Mouse (Mus musculus) liver, postnatal 0 days (tissue): ENCODE data around the gene Arxes2. TPM values are rescaled to one million over a fixed set of nuclear protein-coding genes. Genes with fewer than 3 reads are reported as not detected.
"Not testable (repeated sequence)": the region's sequence is repeated elsewhere in the genome, so short reads cannot be mapped to it uniquely, and the experiment has no call there.

Experiments
- ATAC-seq: fragments of 200-750 bp; cut with Nextera tagmentation; 2 replicates; pipeline ENCODE4 v1.8.0; 2017; ENCODE audit warnings: mild to moderate bottlenecking, moderate library complexity
- DNase-seq: peaks from one replicate; pipeline ENCODE4 v3.0.0-alpha.2; 2016
- H3K27ac ChIP-seq: fragments of 300-500 bp; sonication (generic); 2 replicates; pipeline ENCODE4 v1.5.1; 2014; ENCODE audit warnings: antibody characterized with exemption, moderate library complexity, mild to moderate bottlenecking, low read depth
- H3K27me3 ChIP-seq: fragments of 300-500 bp; sonication (generic); 2 replicates; pipeline ENCODE4 v1.6.1; 2014; ENCODE audit warnings: low read length, control low read depth, mixed read lengths; ENCODE audit not compliant: insufficient read depth
- H3K36me3 ChIP-seq: fragments of 300-500 bp; sonication (generic); replicated peaks from 2 replicates; pipeline ENCODE4 v1.6.1; 2014; ENCODE audit warnings: mild to moderate bottlenecking, control low read depth, low read length, moderate library complexity, mixed read lengths; ENCODE audit not compliant: insufficient read depth
- H3K4me1 ChIP-seq: fragments of 300-500 bp; sonication (generic); 2 replicates; pipeline ENCODE4 v1.6.1; 2014; ENCODE audit warnings: antibody characterized with exemption, mild to moderate bottlenecking, control low read depth; ENCODE audit not compliant: insufficient read depth
- H3K4me2 ChIP-seq: fragments of 300-500 bp; sonication (generic); 2 replicates; pipeline ENCODE4 v1.6.1; 2014; ENCODE audit warnings: low read depth, mild to moderate bottlenecking, low read length, moderate library complexity, mixed read lengths
- H3K4me3 ChIP-seq: fragments of 300-500 bp; sonication (generic); 2 replicates; pipeline ENCODE4 v1.5.1; 2014; ENCODE audit warnings: low read depth, low read length
- H3K9ac ChIP-seq: fragments of 300-500 bp; sonication (generic); replicated peaks from 2 replicates; pipeline ENCODE4 v1.6.1; 2014; ENCODE audit warnings: mild to moderate bottlenecking, moderate library complexity
- H3K9me3 ChIP-seq: fragments of 300-500 bp; sonication (generic); 2 replicates; pipeline ENCODE4 v1.6.1; 2016; ENCODE audit warnings: mild to moderate bottlenecking, control low read depth, low read length, mixed read lengths
- CTCF ChIP-seq: sonication (generic); IDR thresholded peaks from 2 replicates; pipeline ENCODE4 v1.5.1; 2016; ENCODE audit warnings: antibody characterized with exemption, low read depth
- EP300 ChIP-seq: IDR thresholded peaks from 2 replicates; pipeline ENCODE4 v1.6.1; 2016; ENCODE audit warnings: antibody characterized with exemption, low read depth, mild to moderate bottlenecking
- WGBS: fragments of 180-500 bp; shearing (Covaris S2); extraction: QIAGEN DNeasy Blood & Tissue Kit; methylation state at CpG from one replicate; pipeline ENCODE4 v1.1.7; 2014; ENCODE audit not compliant: insufficient replicate concordance; 5-methylcytosine and 5-hydroxymethylcytosine counted together
- polyA plus RNA-seq: library from polyadenylated mRNA; unstranded; fragments of >200 nt; fragmentation: Nextera tagmentation; extraction: Ambion mirVana; gene quantifications from 2 replicates; pipeline ENCODE4 v1.2.1, GENCODE M21; 2015

The Arxes2 gene
- polyA plus RNA-seq, 1 experiment from 2014 or later, result 16.3 TPM

GRCm38 (mm10) chrX:135984539-135985260, 8.9 kb upstream of the Arxes2 start:
- H3K27ac ChIP-seq, result no peak overlapping the region
- H3K36me3 ChIP-seq, result no peaks in the 10 kb centered on the region
- no peaks in the 10 kb centered on the region for H3K27me3 ChIP-seq
- H3K4me1 ChIP-seq, result no peaks in the 10 kb centered on the region
- DNase-seq, result no peak
- H3K4me2 ChIP-seq, result no peak overlapping the region
- no peak overlapping the region for H3K4me3 ChIP-seq
- 81% methylated on average over 6 of the region's 6 CpGs for WGBS
- ATAC-seq, result no peak
- no peak for TF ChIP-seq CTCF
- no peak for TF ChIP-seq EP300
- no peak overlapping the region for H3K9ac ChIP-seq
- H3K9me3 ChIP-seq, result no peaks in the 10 kb centered on the region

GRCm38 (mm10) chrX:135986267-135986666, 7.4 kb upstream of the Arxes2 start:
- H3K27me3 ChIP-seq, result no peaks in the 10 kb centered on the region
- ATAC-seq, result peak; percentile 77
- H3K9ac ChIP-seq, result no peak overlapping the region
- H3K4me1 ChIP-seq, result no peaks in the 10 kb centered on the region
- TF ChIP-seq EP300, result no peak
- no peak for TF ChIP-seq CTCF
- no peak overlapping the region for H3K27ac ChIP-seq
- H3K36me3 ChIP-seq, result no peaks in the 10 kb centered on the region
- no peaks in the 10 kb centered on the region for H3K9me3 ChIP-seq
- 53% methylated on average over 3 of the region's 3 CpGs for WGBS
- no peak overlapping the region for H3K4me3 ChIP-seq
- H3K4me2 ChIP-seq, result no peak overlapping the region
- DNase-seq, result no peak

GRCm38 (mm10) chrX:135990661-135991060, 3.0 kb upstream of the Arxes2 start:
- ATAC-seq (no peak), DNase-seq (no peak)
- no peaks in the 10 kb centered on the region for H3K4me1 ChIP-seq
- no peaks in the 10 kb centered on the region for H3K36me3 ChIP-seq
- no peak overlapping the region for H3K4me2 ChIP-seq
- no peak overlapping the region for H3K4me3 ChIP-seq
- no peaks in the 10 kb centered on the region for H3K9me3 ChIP-seq
- TF ChIP-seq CTCF, result no peak
- no peak for TF ChIP-seq EP300
- WGBS, result 72% methylated on average over 2 of the region's 2 CpGs
- H3K27ac ChIP-seq, result no peak overlapping the region
- H3K27me3 ChIP-seq, result no peaks in the 10 kb centered on the region
- H3K9ac ChIP-seq, result no peak overlapping the region

DNA sequence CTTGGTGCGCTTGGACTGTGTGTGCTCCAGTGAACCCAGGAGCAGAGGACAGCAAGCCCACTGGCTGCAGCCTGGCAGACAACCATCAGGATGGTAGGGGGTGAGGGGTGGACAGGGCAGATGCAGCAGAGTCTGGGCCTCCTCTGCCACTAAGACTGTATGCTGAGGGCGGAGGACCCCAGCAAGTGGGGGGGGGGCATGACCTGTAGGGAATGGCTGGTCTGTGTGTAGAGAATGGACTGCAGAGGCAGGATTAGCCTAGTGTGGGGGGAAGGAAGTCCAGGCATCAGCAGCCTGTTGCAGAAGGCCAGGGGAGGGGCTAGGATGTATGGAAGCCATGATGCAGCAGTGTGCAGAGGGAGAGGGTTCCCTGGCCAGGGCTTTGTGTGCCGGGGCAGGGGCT, 431 bp upstream of the Arxes2 start:
- not testable (repeated sequence) for H3K27ac ChIP-seq, H3K36me3 ChIP-seq, H3K4me1 ChIP-seq, H3K27me3 ChIP-seq, H3K9ac ChIP-seq, H3K4me3 ChIP-seq, H3K9me3 ChIP-seq, H3K4me2 ChIP-seq, DNase-seq
- 92% methylated on average over 1 of the region's 3 CpGs for WGBS
- peak; percentile 57 for ATAC-seq

GRCm38 (mm10) chrX:136007199-136007843, 13.7 kb downstream of the Arxes2 start:
- Histone ChIP-seq H3K27me3 (no peaks in the 10 kb centered on the region), H3K36me3 (no peaks in the 10 kb centered on the region), H3K4me2 (no peak overlapping the region), H3K9me3 (no peaks in the 10 kb centered on the region), H3K4me1 (no peaks in the 10 kb centered on the region), H3K4me3 (no peak overlapping the region), H3K27ac (no peak overlapping the region), H3K9ac (no peak overlapping the region)
- TF ChIP-seq CTCF, result no peak
- no peak for TF ChIP-seq EP300
- DNase-seq, result no peak
- ATAC-seq, result no peak
- 46% methylated on average over 4 of the region's 5 CpGs for WGBS

GRCm38 (mm10) chrX:136014392-136014791, 20.8 kb downstream of the Arxes2 start:
- Histone ChIP-seq H3K4me2 (no peak overlapping the region), H3K27ac (no peak overlapping the region), H3K27me3 (no peaks in the 10 kb centered on the region), H3K9me3 (no peaks in the 10 kb centered on the region; the same call in 1 of the 2 replicates), H3K4me1 (no peaks in the 10 kb centered on the region), H3K4me3 (no peak overlapping the region), H3K9ac (no peak overlapping the region), H3K36me3 (no peaks in the 10 kb centered on the region)
- DNase-seq (no peak), ATAC-seq (no peak)
- WGBS, result 45% methylated on average over 2 of the region's 2 CpGs
- TF ChIP-seq EP300 (no peak), CTCF (no peak)
